Mouse (Mus musculus) embryonic fibroblast, embryonic 13.5 days (primary cell): ENCODE results near the gene Sdf2.
A peak's percentile ranks its signal among the peaks of the same experiment; 100 is the strongest.

Source experiments
- CTCF ChIP-seq: IDR thresholded peaks from 2 replicates; pipeline ENCODE4 v1.5.1; 2011; ENCODE audit warnings: mild to moderate bottlenecking, control low read depth, low read length, moderate library complexity, borderline replicate concordance; ENCODE audit not compliant: insufficient read depth
- POLR2A ChIP-seq: IDR thresholded peaks from 2 replicates; pipeline ENCODE4 v1.6.1; 2011; ENCODE audit warnings: low read depth, mild to moderate bottlenecking, control low read depth, low read length, moderate library complexity

DNA sequence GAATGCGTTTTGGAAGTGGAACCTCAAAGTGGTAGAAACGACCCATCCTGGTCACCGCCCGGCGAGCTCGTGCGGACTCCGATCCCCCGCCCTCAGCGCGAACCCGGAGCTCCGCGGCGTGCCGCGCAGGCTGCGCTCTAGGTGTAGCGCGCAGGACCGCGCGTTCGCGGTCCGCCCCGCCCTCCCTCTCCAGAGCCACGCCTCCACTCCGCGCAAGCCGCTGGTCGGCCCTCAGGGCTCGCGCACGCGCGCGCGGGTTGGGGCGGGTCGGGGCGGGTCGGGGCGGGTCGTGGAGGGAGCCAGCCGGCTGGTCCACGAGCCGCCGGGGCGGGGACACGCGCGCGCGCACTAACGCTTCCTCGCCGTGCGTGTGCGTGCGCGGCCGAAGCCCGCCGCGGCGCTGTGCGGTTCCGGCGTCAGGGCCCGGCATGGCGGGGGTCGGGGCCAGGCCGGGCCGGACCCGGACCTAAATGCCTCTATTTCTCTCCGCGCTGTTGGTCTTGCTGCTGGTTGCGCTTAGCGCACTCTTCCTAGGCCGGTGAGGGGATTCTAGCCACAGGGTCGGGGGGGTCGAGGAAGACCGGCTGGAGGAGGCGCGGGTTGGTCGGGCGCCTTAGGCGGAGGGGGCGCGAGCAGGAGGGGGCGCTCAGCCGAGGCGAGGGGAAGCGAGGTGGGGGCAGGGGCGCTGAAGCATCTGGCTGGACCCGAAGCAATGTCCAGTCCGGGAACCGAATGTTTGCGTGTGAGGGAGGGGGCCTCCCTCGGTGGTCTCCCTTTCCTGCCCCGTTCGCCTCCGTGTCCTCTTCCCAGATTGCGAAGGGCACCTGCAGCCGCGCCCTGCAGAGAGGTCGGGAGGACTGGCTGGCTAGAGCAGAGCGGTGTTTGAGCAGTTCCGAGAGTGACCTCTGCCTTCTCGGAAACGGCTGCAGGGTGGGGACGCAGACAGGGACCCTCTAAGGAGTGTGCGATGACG is 16.1 kb downstream of the Sdf2 start, which contains the start of gene 2610507B11Rik:
- TF ChIP-seq CTCF (no peak), POLR2A (peak; percentile 75)
